Mouse (Mus musculus): ENCODE results near the gene 4930442H23Rik. TPM values are rescaled to one million over a fixed set of nuclear protein-coding genes. Genes with fewer than 3 reads are reported as not detected.
A peak's percentile ranks its signal among the peaks of the same experiment; 100 is the strongest.

The 4930442H23Rik gene
- total RNA-seq, 2 experiments from 2014 or later: not detected

GRCm38 (mm10) chr10:81154313-81154712 is 29.3 kb downstream of the 4930442H23Rik start:
- no peak for ATAC-seq (replicated peaks; ENCODE audit: low FRiP score, poor library complexity, severe bottlenecking)

GRCm38 (mm10) chr10:81152609-81153008 is 31.0 kb downstream of the 4930442H23Rik start:
- no peak for ATAC-seq (replicated peaks; ENCODE audit: low FRiP score, poor library complexity, severe bottlenecking)

GRCm38 (mm10) chr10:81151261-81151660 is 32.4 kb downstream of the 4930442H23Rik start:
- no peak for ATAC-seq (replicated peaks; ENCODE audit: low FRiP score, poor library complexity, severe bottlenecking)

- no peak for ATAC-seq (replicated peaks; ENCODE audit: low FRiP score, poor library complexity, severe bottlenecking)
Measured at GRCm38 (mm10) chr10:81146296-81146695, 37.4 kb downstream of the 4930442H23Rik start.

- no peak for ATAC-seq (replicated peaks; ENCODE audit: low FRiP score, poor library complexity, severe bottlenecking)
Measured at GRCm38 (mm10) chr10:81145778-81146177, 37.9 kb downstream of the 4930442H23Rik start.

- no peak for ATAC-seq (replicated peaks; ENCODE audit: low FRiP score, poor library complexity, severe bottlenecking)
Measured at GRCm38 (mm10) chr10:81145307-81145706, 38.3 kb downstream of the 4930442H23Rik start.

- ATAC-seq (replicated peaks; ENCODE audit: low FRiP score, poor library complexity, severe bottlenecking): no peak
Measured at GRCm38 (mm10) chr10:81144667-81145066, 39.0 kb downstream of the 4930442H23Rik start.

- ATAC-seq (replicated peaks; ENCODE audit: low FRiP score, poor library complexity, severe bottlenecking): no peak
Measured at GRCm38 (mm10) chr10:81143845-81144437, 39.7 kb downstream of the 4930442H23Rik start.

GRCm38 (mm10) chr10:81143157-81143633 is 40.5 kb downstream of the 4930442H23Rik start:
- no peak for ATAC-seq (replicated peaks; ENCODE audit: low FRiP score, poor library complexity, severe bottlenecking)

- no peak for ATAC-seq (replicated peaks; ENCODE audit: low FRiP score, poor library complexity, severe bottlenecking)
Measured at GRCm38 (mm10) chr10:81142551-81142981, 41.1 kb downstream of the 4930442H23Rik start.

- ATAC-seq (replicated peaks; ENCODE audit: low FRiP score, poor library complexity, severe bottlenecking): no peak
Measured at GRCm38 (mm10) chr10:81141455-81142210, 42.0 kb downstream of the 4930442H23Rik start.

- ATAC-seq (replicated peaks; ENCODE audit: low FRiP score, poor library complexity, severe bottlenecking): no peak
Measured at GRCm38 (mm10) chr10:81140717-81141454, 42.8 kb downstream of the 4930442H23Rik start.

- ATAC-seq (replicated peaks; ENCODE audit: low FRiP score, poor library complexity, severe bottlenecking): no peak
Measured at GRCm38 (mm10) chr10:81140005-81140404, 43.6 kb downstream of the 4930442H23Rik start.

GRCm38 (mm10) chr10:81139529-81139846 is 44.2 kb downstream of the 4930442H23Rik start:
- no peak for ATAC-seq (replicated peaks; ENCODE audit: low FRiP score, poor library complexity, severe bottlenecking)

- no peak for ATAC-seq (replicated peaks; ENCODE audit: low FRiP score, poor library complexity, severe bottlenecking)
Measured at GRCm38 (mm10) chr10:81138821-81139528, 44.7 kb downstream of the 4930442H23Rik start.

GRCm38 (mm10) chr10:81138131-81138782 is 45.4 kb downstream of the 4930442H23Rik start:
- ATAC-seq (replicated peaks; ENCODE audit: low FRiP score, poor library complexity, severe bottlenecking): no peak

GRCm38 (mm10) chr10:81137252-81138130 is 46.2 kb downstream of the 4930442H23Rik start:
- ATAC-seq (replicated peaks; ENCODE audit: low FRiP score, poor library complexity, severe bottlenecking): peak; percentile 74

- no peak for ATAC-seq (replicated peaks; ENCODE audit: low FRiP score, poor library complexity, severe bottlenecking)
Measured at GRCm38 (mm10) chr10:81136706-81137231, 46.9 kb downstream of the 4930442H23Rik start.

Measured in erythroid progenitor cell, adult 5-6 weeks (primary cell).